Mouse (Mus musculus) embryo, embryonic 11 days (tissue): ENCODE measurements around the gene Ccn2.
A peak's percentile ranks its signal among the peaks of the same experiment; 100 is the strongest.

Experiments
- DNase-seq: peaks from one replicate; pipeline ENCODE4 v3.0.0-alpha.2; 2015

The Ccn2 gene

DNA sequence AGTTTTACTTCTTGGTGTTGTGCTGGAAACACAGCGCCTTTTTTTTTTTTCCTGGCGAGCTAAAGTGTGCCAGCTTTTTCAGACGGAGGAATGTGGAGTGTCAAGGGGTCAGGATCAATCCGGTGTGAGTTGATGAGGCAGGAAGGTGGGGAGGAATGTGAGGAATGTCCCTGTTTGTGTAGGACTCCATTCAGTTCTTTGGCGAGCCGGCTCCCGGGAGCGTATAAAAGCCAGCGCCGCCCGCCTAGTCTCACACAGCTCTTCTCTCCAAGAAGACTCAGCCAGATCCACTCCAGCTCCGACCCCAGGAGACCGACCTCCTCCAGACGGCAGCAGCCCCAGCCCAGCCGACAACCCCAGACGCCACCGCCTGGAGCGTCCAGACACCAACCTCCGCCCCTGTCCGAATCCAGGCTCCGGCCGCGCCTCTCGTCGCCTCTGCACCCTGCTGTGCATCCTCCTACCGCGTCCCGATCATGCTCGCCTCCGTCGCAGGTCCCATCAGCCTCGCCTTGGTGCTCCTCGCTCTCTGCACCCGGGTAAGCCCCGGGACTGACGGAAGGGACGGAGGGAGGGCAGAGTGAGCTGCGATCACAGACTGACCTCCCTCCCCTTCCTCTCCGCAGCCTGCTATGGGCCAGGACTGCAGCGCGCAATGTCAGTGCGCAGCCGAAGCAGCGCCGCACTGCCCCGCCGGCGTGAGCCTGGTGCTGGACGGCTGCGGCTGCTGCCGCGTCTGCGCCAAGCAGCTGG is at the start of gene Ccn2:
TSS of gene Ccn2 (plus strand) at position 193 of the 753 bp plus-strand sequence.
- peak; percentile 86 for DNase-seq

- no peak for DNase-seq
These were observed 42.4 kb upstream of the Ccn2 start for GRCm38 (mm10) chr10:24552870-24553269.

GRCm38 (mm10) chr10:24554091-24554490 is 41.2 kb upstream of the Ccn2 start:
- no peak for DNase-seq

DNA sequence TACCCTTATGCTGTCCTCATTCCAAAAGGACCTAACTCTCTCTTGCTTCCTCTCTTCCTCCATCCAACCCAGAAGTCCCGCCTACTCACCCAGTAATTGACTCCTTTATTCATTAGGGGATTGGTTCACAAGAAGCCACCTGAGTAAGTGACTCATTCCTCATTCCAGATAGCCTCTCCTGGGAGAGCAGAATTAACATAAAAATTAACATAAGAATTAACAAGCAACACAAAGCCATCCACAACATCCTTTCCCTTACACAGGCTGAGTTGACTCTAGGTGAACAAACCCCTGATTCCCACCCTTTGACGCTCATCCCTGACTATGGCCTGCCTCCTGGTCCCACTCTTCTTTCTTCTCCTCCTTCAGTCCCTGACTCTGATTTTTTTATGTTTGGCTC is 36.9 kb upstream of the Ccn2 start:
- DNase-seq, result no peak

DNA sequence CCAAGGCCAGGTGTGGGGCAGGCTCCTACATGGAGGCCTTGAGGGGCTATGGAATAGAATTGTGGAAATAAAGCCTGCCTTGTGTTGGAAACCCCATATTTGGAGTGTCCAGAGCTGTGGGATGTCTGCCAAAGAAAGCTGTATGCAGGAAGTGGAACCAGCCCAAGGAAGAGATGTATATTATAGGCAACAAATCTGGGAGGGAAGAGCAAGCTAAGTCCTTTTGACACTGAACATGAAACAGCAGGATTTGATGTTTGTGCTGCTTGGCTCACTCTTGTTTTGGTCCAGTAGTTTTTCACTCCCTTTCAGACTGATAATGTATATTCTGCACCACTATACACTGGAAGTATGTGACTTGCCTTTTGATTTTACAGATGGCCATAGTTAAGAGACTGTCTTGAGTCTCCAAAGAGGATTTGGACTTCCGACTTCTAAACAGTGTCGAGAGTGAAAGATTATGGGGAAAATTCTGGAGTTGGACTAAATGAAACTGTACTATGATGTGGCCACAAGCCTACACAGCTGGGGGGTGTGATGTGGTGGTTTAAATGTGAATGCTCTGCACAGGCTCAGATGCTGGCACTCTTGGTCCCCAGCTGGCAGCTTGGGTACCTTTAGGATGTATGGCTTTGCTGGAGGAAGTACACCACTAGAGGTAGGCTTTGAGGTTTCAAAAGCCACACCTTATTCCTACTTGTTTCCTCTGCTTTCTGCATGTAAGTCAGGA is 25.4 kb upstream of the Ccn2 start:
- no peak for DNase-seq

DNA sequence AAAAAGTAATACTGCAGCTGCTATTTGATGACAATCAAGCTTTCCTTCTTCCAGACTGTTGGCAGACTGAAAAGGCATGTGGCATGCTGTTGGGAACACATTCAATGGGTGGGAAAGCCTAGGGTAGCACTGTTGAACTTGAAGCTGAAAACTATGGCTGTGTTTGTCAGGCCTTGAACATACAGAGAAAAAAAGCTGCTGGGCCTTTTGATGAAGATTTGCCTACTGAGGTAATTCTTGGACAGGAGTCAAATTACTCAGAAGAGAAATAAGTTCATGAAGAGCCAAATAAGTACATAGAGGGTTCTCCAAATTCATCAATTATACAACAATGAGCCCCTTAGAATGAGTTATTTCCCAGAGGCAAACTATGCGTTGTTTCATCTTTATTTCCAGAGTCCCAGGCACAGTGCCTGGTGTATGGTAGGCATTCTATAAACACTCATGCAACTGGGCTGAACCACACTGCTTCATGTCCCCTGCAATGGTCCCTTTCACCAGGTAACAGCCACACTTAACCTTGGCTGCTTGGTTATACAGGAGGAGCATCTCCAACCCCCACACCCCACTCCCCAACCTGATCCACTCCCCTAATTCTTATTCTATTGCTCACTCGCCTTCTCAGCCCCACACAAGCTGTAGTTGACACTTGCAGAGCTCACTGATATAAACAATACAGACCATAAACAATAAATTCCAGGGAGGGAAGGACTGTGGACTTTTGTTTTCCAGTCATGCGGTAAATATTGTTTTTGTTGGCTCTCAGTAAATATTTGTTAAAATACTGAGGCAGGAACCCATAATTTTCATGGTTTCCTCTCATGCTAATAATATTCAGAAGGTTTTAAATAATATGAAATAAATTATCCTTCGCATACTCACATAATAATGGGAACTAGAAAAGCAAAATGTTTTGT is 22.9 kb upstream of the Ccn2 start:
- no peak for DNase-seq

- DNase-seq, result no peak
These were observed 21.8 kb upstream of the Ccn2 start for GRCm38 (mm10) chr10:24573484-24573883.

GRCm38 (mm10) chr10:24581076-24581475 is 14.2 kb upstream of the Ccn2 start:
- no peak for DNase-seq

DNA sequence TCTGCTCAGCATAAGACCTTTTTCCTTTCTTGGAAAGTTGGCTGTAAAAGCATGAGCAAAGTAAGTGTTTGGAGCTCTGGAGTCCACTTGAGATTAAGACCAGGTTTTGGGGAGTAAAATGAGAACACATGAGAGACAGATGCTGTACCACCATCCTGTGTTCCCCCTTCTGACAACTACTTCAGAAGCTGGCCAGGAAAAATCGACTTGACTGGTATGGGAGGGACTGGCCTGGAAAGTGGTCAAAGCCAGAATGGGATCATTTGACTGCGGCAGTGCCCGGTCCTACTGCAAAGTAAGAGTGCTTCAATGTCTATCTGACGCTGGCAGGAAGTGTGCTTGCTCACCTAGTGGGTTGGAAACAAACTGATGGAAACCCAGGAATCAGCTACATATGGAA is 6.4 kb upstream of the Ccn2 start:
- DNase-seq, result no peak

DNA sequence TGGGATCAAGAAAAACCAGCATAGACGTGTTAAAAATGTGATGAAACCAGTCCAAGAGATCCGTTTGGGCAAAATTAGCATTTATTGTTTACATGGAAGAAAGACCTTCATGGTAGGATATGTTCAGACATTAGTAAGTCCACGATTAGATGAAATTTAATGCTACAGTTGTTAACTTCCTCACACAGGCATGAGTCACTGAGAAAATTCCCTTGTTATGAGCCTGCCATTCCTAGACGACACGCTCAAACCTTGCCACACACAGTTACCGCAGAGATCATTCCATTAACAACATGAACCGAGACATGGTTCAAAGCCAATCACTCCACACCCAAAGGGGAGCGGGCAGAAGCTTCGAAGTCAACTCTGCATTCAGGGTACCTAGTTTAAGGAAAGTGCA is 6.0 kb upstream of the Ccn2 start:
- no peak for DNase-seq

DNA sequence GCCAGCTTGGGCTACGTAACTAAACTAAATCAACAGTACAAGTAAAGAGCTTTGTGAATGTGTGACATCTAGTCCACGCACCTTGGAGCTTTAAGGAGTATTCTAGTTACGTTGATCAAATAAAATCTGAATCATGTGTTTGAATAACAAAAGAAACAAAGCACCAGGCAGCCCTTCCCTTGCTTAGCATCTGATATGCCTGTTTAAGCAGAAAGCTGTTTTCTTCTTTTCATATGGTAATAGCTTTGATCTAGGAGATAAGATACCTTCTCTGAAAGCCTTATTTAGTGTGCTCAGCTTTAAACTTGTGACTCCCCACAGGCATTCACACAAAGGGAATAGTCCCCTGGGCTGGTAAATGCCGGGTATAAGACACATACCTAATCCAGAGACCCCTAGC is 4.7 kb upstream of the Ccn2 start:
- DNase-seq, result no peak

- DNase-seq, result peak; percentile 90
These were observed 4.1 kb upstream of the Ccn2 start for GRCm38 (mm10) chr10:24591136-24591535.

DNA sequence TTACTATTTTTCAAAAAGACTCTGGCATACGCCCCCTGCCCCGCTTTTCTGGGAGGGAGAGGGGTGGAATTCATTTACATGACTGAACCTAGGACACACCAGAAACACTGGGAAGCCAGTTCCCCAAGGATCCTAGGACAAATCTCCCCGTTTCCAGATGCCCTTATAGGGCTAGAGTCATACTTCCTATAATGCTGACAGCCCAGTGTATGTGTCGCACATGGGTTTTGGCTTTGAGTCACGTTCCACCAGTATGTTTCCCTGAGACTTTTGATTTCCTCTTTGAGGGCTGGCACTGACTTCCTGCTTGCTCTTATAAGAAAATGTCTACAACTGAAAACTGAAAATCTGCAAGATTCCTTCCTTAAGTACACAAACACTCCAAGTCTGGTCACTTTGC is 3.5 kb upstream of the Ccn2 start:
- DNase-seq, result no peak

- DNase-seq, result no peak
These were observed 2.9 kb upstream of the Ccn2 start for GRCm38 (mm10) chr10:24592318-24592717.

- DNase-seq, result no peak
These were observed 2.3 kb upstream of the Ccn2 start for GRCm38 (mm10) chr10:24592969-24593368.

DNA sequence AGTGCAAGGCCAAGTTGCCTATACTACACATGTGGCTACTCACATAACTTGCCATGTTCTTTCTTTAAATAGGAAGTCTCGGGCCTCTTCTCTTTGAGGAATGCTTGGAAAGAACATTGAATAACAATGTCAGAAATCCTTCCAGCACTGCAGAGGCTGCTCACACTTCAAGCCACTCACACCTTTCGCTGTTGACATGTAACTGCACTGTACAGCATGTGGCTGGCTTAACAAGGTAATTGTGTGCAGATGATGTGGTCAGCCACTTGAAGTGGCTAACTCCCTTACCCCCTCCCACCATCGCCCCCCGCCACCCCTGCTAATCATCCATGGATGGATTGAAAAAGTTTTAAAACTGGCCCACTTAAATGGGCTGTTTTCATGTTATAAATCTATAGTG is 1.7 kb upstream of the Ccn2 start:
- DNase-seq, result peak; percentile 49

GRCm38 (mm10) chr10:24596003-24596868 is 994 bp downstream of the Ccn2 start:
- DNase-seq, result peak; percentile 23

- DNase-seq, result no peak
These were observed 1.7 kb downstream of the Ccn2 start for GRCm38 (mm10) chr10:24596869-24597339.

- DNase-seq, result no peak
These were observed 2.5 kb downstream of the Ccn2 start for GRCm38 (mm10) chr10:24597789-24598188.

GRCm38 (mm10) chr10:24598693-24599092 is 3.5 kb downstream of the Ccn2 start:
- DNase-seq, result no peak

DNA sequence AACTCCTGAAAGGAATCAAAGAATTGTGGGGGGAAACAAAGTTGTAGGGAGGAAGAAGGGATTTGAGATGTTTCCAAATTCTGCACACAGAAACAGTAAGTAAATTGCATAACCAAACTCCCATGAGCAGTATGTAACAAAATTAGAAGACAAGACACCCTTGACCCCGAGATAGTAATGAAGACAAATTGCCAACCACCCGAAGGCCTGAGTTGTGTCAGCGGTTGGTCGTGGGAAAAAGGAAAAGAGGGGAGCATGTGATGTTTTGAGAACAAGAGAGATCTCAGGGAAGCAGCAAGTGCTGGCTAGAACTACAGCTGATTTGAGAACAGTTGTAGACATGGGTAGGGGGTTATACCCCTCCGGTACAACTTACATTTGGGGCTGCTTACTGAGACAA is 4.6 kb downstream of the Ccn2 start:
- DNase-seq, result no peak

DNA sequence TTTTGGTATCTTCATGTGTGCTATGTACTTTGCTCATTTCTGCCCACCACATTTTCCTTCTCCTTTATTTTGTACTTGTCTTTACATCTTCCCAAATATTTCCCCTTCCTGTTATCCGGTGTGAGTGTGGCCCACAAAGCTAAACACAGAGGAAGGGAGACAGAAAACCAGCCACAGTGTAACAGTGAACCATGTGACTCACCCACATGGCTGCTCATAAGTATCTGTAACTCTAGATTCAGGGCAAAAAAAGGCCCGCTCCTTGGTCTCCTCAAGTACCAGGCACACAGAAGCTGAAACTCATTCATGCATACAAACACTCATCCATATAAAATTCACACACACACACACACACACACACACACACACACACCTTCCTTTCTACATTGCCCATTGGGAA is 7.8 kb downstream of the Ccn2 start:
- no peak for DNase-seq
